Mouse (Mus musculus): ENCODE data around the gene Zyg11a. TPM values are rescaled to one million over a fixed set of nuclear protein-coding genes. Genes with fewer than 3 reads are reported as not detected.

The Zyg11a gene
- polyA plus RNA-seq, 1 experiment: 22.3 TPM

DNA sequence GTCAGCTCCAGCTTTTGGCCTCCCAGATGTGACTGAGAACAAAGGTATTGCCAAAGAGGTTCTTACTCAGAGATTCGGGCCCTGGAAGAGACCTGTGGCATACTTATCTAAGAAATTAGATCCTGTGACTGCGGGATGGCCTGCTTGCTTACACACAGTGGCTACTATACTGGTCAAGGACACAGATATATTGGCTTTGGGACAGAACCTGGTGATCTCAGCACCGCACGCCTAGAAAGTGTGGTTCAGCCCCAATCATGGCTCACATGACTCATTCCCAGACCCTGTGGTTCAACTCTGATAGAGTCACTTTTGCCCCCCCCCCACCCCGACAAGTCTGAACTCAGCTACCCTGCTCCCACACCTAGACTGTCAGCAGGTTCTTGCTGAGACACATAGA is 80.9 kb downstream of the Zyg11a start:
- Histone ChIP-seq H3K9ac (ENCODE audit: low read depth, poor library complexity, severe bottlenecking) (no peak overlapping the region), H3K27ac (ENCODE audit: insufficient read depth, low read length) (no peak overlapping the region), H3K36me3 (ENCODE audit: control insufficient read depth, insufficient read depth, low read length, poor library complexity, severe bottlenecking) (no peaks in the 10 kb centered on the region), H3K27me3 (ENCODE audit: control insufficient read depth, insufficient read depth, low read length, poor library complexity, severe bottlenecking) (no peaks in the 10 kb centered on the region), H3K4me3 (ENCODE audit: low read depth, low read length) (no peak overlapping the region), H3K4me1 (ENCODE audit: control insufficient read depth, insufficient read depth, low read length) (no peaks in the 10 kb centered on the region), H3K9me3 (replicated peaks; ENCODE audit: control insufficient read depth, insufficient read depth, low read length, poor library complexity, severe bottlenecking) (no peaks in the 10 kb centered on the region)
- TF ChIP-seq POLR2A (IDR thresholded peaks at IDR 0.05; ENCODE audit: insufficient read depth, low read length): no peak
- no peak for TF ChIP-seq EP300 (IDR thresholded peaks at IDR 0.05; ENCODE audit: insufficient read depth, low read depth, low read length)
- no peak for TF ChIP-seq CTCF (IDR thresholded peaks at IDR 0.05; ENCODE audit: low read depth, low read length)

Other genes starting within 250 kb of the Zyg11a start
- 0.19 TPM in 1 of 2 replicates, not detected in the other for gene Slc1a7, start 249.7 kb downstream of the Zyg11a start, polyA plus RNA-seq (2011; ENCODE audit: insufficient read depth, insufficient read length, low read depth, missing spikeins)
- 3.3 and 4.4 TPM in 2 replicates for gene Podn, start 121.6 kb downstream of the Zyg11a start, polyA plus RNA-seq (2011; ENCODE audit: insufficient read depth, insufficient read length, low read depth, missing spikeins)
- gene Scp2, start 73.0 kb downstream of the Zyg11a start, polyA plus RNA-seq (2011; ENCODE audit: insufficient read depth, insufficient read length, low read depth, missing spikeins): 54.4 and 62.8 TPM in 2 replicates
- gene Echdc2, start 52.6 kb downstream of the Zyg11a start, polyA plus RNA-seq (2011; ENCODE audit: insufficient read depth, insufficient read length, low read depth, missing spikeins): 51.1 and 52.8 TPM in 2 replicates
- gene Zyg11b, start 83.0 kb upstream of the Zyg11a start, polyA plus RNA-seq (2011; ENCODE audit: insufficient read depth, insufficient read length, low read depth, missing spikeins): 26.7 and 30.8 TPM in 2 replicates
- gene Coa7, start 110.1 kb upstream of the Zyg11a start, polyA plus RNA-seq (2011; ENCODE audit: insufficient read depth, insufficient read length, low read depth, missing spikeins): 53.6 and 62.0 TPM in 2 replicates
- 1.2 and 1.4 TPM in 2 replicates for gene Shisal2a, start 165.3 kb upstream of the Zyg11a start, polyA plus RNA-seq (2011; ENCODE audit: insufficient read depth, insufficient read length, low read depth, missing spikeins)
- 11.3 and 11.5 TPM in 2 replicates for gene Gpx7, start 188.9 kb upstream of the Zyg11a start, polyA plus RNA-seq (2011; ENCODE audit: insufficient read depth, insufficient read length, low read depth, missing spikeins)
- gene Tut4, start 241.4 kb upstream of the Zyg11a start, polyA plus RNA-seq (2011; ENCODE audit: insufficient read depth, insufficient read length, low read depth, missing spikeins): 75.9 and 88.3 TPM in 2 replicates

Data from ES-Bruce4 (cell line).